Mouse (Mus musculus): ENCODE data around the gene Rbl1. TPM values are rescaled to one million over a fixed set of nuclear protein-coding genes. Genes with fewer than 3 reads are reported as not detected.

The Rbl1 gene
- total and polyA plus RNA-seq, 3 experiments: 17.8 to 18.1 TPM; not detected in 1

- Histone ChIP-seq H3K79me2 (ENCODE audit: control insufficient read depth, insufficient read depth, low read length, poor library complexity) (no peaks in the 10 kb centered on the region), H3K36me3 (ENCODE audit: control insufficient read depth in 1 of 2, insufficient read depth in 2 of 2, low read length in 2 of 2) (peaks cover 0 to 3% of the 10 kb centered on the region in 2 experiments; a peak in 1 of 4 replicates), H3K9me3 (replicated peaks; ENCODE audit: insufficient read depth, low read length) (no peaks in the 10 kb centered on the region), H3K27me3 (ENCODE audit: control insufficient read depth in 1 of 2, insufficient read depth in 2 of 2, low read length in 2 of 2) (no peaks in the 10 kb centered on the region), H3K27ac (ENCODE audit: control insufficient read depth, low read depth, low read length) (no peak overlapping the region), H3K4me1 (ENCODE audit: control insufficient read depth in 1 of 2, insufficient read depth in 2 of 2, low read length in 2 of 2) (no peaks in the 10 kb centered on the region), H3K4me3 (ENCODE audit: control insufficient read depth in 1 of 2, insufficient read depth in 1 of 2, low read depth in 2 of 2, low read length in 2 of 2) (no peak overlapping the region), H3K9ac (ENCODE audit: control insufficient read depth, low read depth, low read length, poor library complexity, severe bottlenecking) (no peak overlapping the region)
- DNase-seq (ENCODE audit: low read depth, low spot score): no peak
- TF ChIP-seq E2F4 (IDR thresholded peaks at IDR 0.05; ENCODE audit: borderline replicate concordance, low read depth, low read length): no peak
- no peak for TF ChIP-seq SIN3A (IDR thresholded peaks at IDR 0.05; ENCODE audit: low read length)
These were observed 102.7 kb downstream of the Rbl1 start for GRCm38 (mm10) chr2:157101650-157102049.

GRCm38 (mm10) chr2:157100319-157100605 is 104.1 kb downstream of the Rbl1 start:
- peaks cover 0 to 3% of the 10 kb centered on the region in 2 experiments; a peak in 1 of 4 replicates for H3K36me3 ChIP-seq (ENCODE audit: control insufficient read depth in 1 of 2, insufficient read depth in 2 of 2, low read length in 2 of 2)
- H3K4me3 ChIP-seq (ENCODE audit: control insufficient read depth in 1 of 2, insufficient read depth in 1 of 2, low read depth in 2 of 2, low read length in 2 of 2): no peak overlapping the region
- TF ChIP-seq MAX (IDR thresholded peaks at IDR 0.05; ENCODE audit: low read length) (no peak), NELFE (IDR thresholded peaks at IDR 0.05; ENCODE audit: low read depth, low read length) (no peak), CHD2 (IDR thresholded peaks at IDR 0.05; ENCODE audit: low read length) (no peak)
- DNase-seq (ENCODE audit: low read depth, low spot score): no peak
- H3K4me1 ChIP-seq (ENCODE audit: control insufficient read depth in 1 of 2, insufficient read depth in 2 of 2, low read length in 2 of 2): no peaks in the 10 kb centered on the region
- H3K9me3 ChIP-seq (replicated peaks; ENCODE audit: insufficient read depth, low read length): no peaks in the 10 kb centered on the region
- H3K27me3 ChIP-seq (ENCODE audit: control insufficient read depth in 1 of 2, insufficient read depth in 2 of 2, low read length in 2 of 2): no peaks in the 10 kb centered on the region
- H3K27ac ChIP-seq (ENCODE audit: control insufficient read depth, low read depth, low read length): no peak overlapping the region
- H3K79me2 ChIP-seq (ENCODE audit: control insufficient read depth, insufficient read depth, low read length, poor library complexity): no peaks in the 10 kb centered on the region
- no peak overlapping the region for H3K9ac ChIP-seq (ENCODE audit: control insufficient read depth, low read depth, low read length, poor library complexity, severe bottlenecking)

- TF ChIP-seq MEF2A (IDR thresholded peaks at IDR 0.05; ENCODE audit: extremely low read depth, insufficient replicate concordance, low read depth, low read length, poor library complexity, severe bottlenecking): no peak
- no peak for TF ChIP-seq RAD21 (IDR thresholded peaks at IDR 0.05; ENCODE audit: low read depth, low read length)
- no peak for TF ChIP-seq MYB (IDR thresholded peaks at IDR 0.05; ENCODE audit: low read depth, low read length)
- TF ChIP-seq EP300 (IDR thresholded peaks at IDR 0.05; ENCODE audit: low read depth in 1 of 2, low read length in 2 of 2): no peak
- TF ChIP-seq RCOR1 (IDR thresholded peaks at IDR 0.05; ENCODE audit: low read depth, low read length): no peak
- TF ChIP-seq POLR2AphosphoS2 (IDR thresholded peaks at IDR 0.05; ENCODE audit: low read length): no peak
- no peak for TF ChIP-seq BHLHE40 (IDR thresholded peaks at IDR 0.05; ENCODE audit: borderline replicate concordance, low read depth, low read length)
- Histone ChIP-seq H3K9ac (ENCODE audit: control insufficient read depth, low read depth, low read length, poor library complexity, severe bottlenecking) (no peak overlapping the region), H3K36me3 (ENCODE audit: control insufficient read depth in 1 of 2, insufficient read depth in 2 of 2, low read length in 2 of 2) (peaks cover 0 to 3% of the 10 kb centered on the region in 2 experiments; a peak in 1 of 4 replicates), H3K9me3 (replicated peaks; ENCODE audit: insufficient read depth, low read length) (no peaks in the 10 kb centered on the region), H3K4me1 (ENCODE audit: control insufficient read depth in 1 of 2, insufficient read depth in 2 of 2, low read length in 2 of 2) (no peaks in the 10 kb centered on the region), H3K4me3 (ENCODE audit: control insufficient read depth in 1 of 2, insufficient read depth in 1 of 2, low read depth in 2 of 2, low read length in 2 of 2) (no peak overlapping the region), H3K27me3 (ENCODE audit: control insufficient read depth in 1 of 2, insufficient read depth in 2 of 2, low read length in 2 of 2) (no peaks in the 10 kb centered on the region), H3K27ac (ENCODE audit: control insufficient read depth, low read depth, low read length) (no peak overlapping the region), H3K79me2 (ENCODE audit: control insufficient read depth, insufficient read depth, low read length, poor library complexity) (no peaks in the 10 kb centered on the region)
- DNase-seq (ENCODE audit: low read depth, low spot score): peak; percentile 16
These were observed 104.6 kb downstream of the Rbl1 start for GRCm38 (mm10) chr2:157099532-157100318.

Other genes starting within 250 kb of the Rbl1 start
- 19.0 and 20.1 TPM in 2 replicates for gene Ndrg3, start 212.5 kb downstream of the Rbl1 start, total RNA-seq (2012; rRNA removed)
- gene Ndrg3, start 212.5 kb downstream of the Rbl1 start, polyA plus RNA-seq (2012; ENCODE audit: insufficient read depth in 1 of 2, insufficient read length in 2 of 2, low read depth in 1 of 2, low replicate concordance in 2 of 2, missing spikeins in 1 of 2): 10 to 100 TPM in 1 of 2 experiments, not detected in 1; 39.6 TPM
- 27.1 and 29.3 TPM in 2 replicates for gene Dsn1, start 197.4 kb downstream of the Rbl1 start, total RNA-seq (2012; rRNA removed)
- 10 to 100 TPM in 1 of 2 experiments, not detected in 1; 33.2 TPM for gene Dsn1, start 197.4 kb downstream of the Rbl1 start, polyA plus RNA-seq (2012; ENCODE audit: insufficient read depth in 1 of 2, insufficient read length in 2 of 2, low read depth in 1 of 2, low replicate concordance in 2 of 2, missing spikeins in 1 of 2)
- 0.20 and 0.50 TPM in 2 replicates for gene Soga1, start 125.3 kb downstream of the Rbl1 start, total RNA-seq (2012; rRNA removed)
- gene Soga1, start 125.3 kb downstream of the Rbl1 start, polyA plus RNA-seq (2012; ENCODE audit: insufficient read depth in 1 of 2, insufficient read length in 2 of 2, low read depth in 1 of 2, low replicate concordance in 2 of 2, missing spikeins in 1 of 2): 1 to 10 TPM in 1 of 2 experiments, not detected in 1; 2.0 TPM
- not detected in 2 replicates for gene Tldc2, start 117.5 kb downstream of the Rbl1 start, total RNA-seq (2012; rRNA removed)
- gene Tldc2, start 117.5 kb downstream of the Rbl1 start, polyA plus RNA-seq (2012; ENCODE audit: insufficient read depth in 1 of 2, insufficient read length in 2 of 2, low read depth in 1 of 2, low replicate concordance in 2 of 2, missing spikeins in 1 of 2): not detected
- gene Samhd1, start 69.3 kb downstream of the Rbl1 start, total RNA-seq (2012; rRNA removed): 15.7 and 19.7 TPM in 2 replicates
- 10 to 100 TPM; 50.5 to 76.8 TPM for gene Samhd1, start 69.3 kb downstream of the Rbl1 start, polyA plus RNA-seq (2012; ENCODE audit: insufficient read depth in 1 of 2, insufficient read length in 2 of 2, low read depth in 1 of 2, low replicate concordance in 2 of 2, missing spikeins in 1 of 2)
- 259 and 284 TPM in 2 replicates for gene Rpn2, start 74.5 kb upstream of the Rbl1 start, total RNA-seq (2012; rRNA removed)
- gene Rpn2, start 74.5 kb upstream of the Rbl1 start, polyA plus RNA-seq (2012; ENCODE audit: insufficient read depth in 1 of 2, insufficient read length in 2 of 2, low read depth in 1 of 2, low replicate concordance in 2 of 2, missing spikeins in 1 of 2): 100 to 1,000 TPM; 310 to 316 TPM
- gene Mroh8, start 75.0 kb upstream of the Rbl1 start, total RNA-seq (2012; rRNA removed): 0.10 and 0.15 TPM in 2 replicates
- gene Mroh8, start 75.0 kb upstream of the Rbl1 start, polyA plus RNA-seq (2012; ENCODE audit: insufficient read depth in 1 of 2, insufficient read length in 2 of 2, low read depth in 1 of 2, low replicate concordance in 2 of 2, missing spikeins in 1 of 2): under 1 TPM in 1 of 2 experiments, not detected in 1; 0.18 TPM
- gene Ghrh, start 143.0 kb upstream of the Rbl1 start, total RNA-seq (2012; rRNA removed): not detected in 2 replicates
- not detected for gene Ghrh, start 143.0 kb upstream of the Rbl1 start, polyA plus RNA-seq (2012; ENCODE audit: insufficient read depth in 1 of 2, insufficient read length in 2 of 2, low read depth in 1 of 2, low replicate concordance in 2 of 2, missing spikeins in 1 of 2)
- gene Manbal, start 163.1 kb upstream of the Rbl1 start, total RNA-seq (2012; rRNA removed): 19.8 and 28.4 TPM in 2 replicates
- gene Manbal, start 163.1 kb upstream of the Rbl1 start, polyA plus RNA-seq (2012; ENCODE audit: insufficient read depth in 1 of 2, insufficient read length in 2 of 2, low read depth in 1 of 2, low replicate concordance in 2 of 2, missing spikeins in 1 of 2): 10 to 100 TPM in 1 of 2 experiments, not detected in 1; 65.7 TPM
- gene Src, start 213.9 kb upstream of the Rbl1 start, total RNA-seq (2012; rRNA removed): 0.23 and 0.29 TPM in 2 replicates
- 1 to 10 TPM in 1 of 2 experiments, not detected in 1; 4.2 TPM for gene Src, start 213.9 kb upstream of the Rbl1 start, polyA plus RNA-seq (2012; ENCODE audit: insufficient read depth in 1 of 2, insufficient read length in 2 of 2, low read depth in 1 of 2, low replicate concordance in 2 of 2, missing spikeins in 1 of 2)

All from MEL (cell line).